Mouse (Mus musculus) thymus, adult 2 months (tissue): Measurements from ENCODE around the gene Sertad3.

Experiments
- CTCF ChIP-seq: fragments of 200-500 bp; IDR thresholded peaks from 2 replicates; pipeline ENCODE4 v1.5.1; 2012; ENCODE audit warnings: mild to moderate bottlenecking, control low read depth, low read length, moderate library complexity, borderline replicate concordance; ENCODE audit not compliant: control insufficient read depth, poor library complexity, insufficient read depth; ENCODE audit errors: extremely low read depth
- POLR2A ChIP-seq: fragments of 200-500 bp; IDR thresholded peaks from 2 replicates; pipeline ENCODE4 v1.6.1; 2012; ENCODE audit warnings: mild to moderate bottlenecking, low read length, control low read depth, moderate library complexity; ENCODE audit not compliant: control insufficient read depth, poor library complexity, insufficient read depth; ENCODE audit errors: extremely low read depth

- TF ChIP-seq POLR2A (no peak), CTCF (no peak)
Observed at GRCm38 (mm10) chr7:27476098-27476635, 2.6 kb downstream of the Sertad3 start.
